Mouse (Mus musculus): ENCODE results near the gene Spsb3. TPM values are rescaled to one million over a fixed set of nuclear protein-coding genes. Genes with fewer than 3 reads are reported as not detected.
A peak's percentile ranks its signal among the peaks of the same experiment; 100 is the strongest.

Gene Spsb3
- total and polyA plus RNA-seq, 3 experiments = 30.2 to 34.5 TPM; not detected in 1

GRCm38 (mm10) chr17:24848600-24849031, 37.8 kb upstream of the Spsb3 start:
- Histone ChIP-seq H3K4me1 (ENCODE audit: control insufficient read depth in 1 of 2, insufficient read depth in 2 of 2, low read length in 2 of 2) (peaks cover 0 to 15% of the 10 kb centered on the region in 2 experiments; a peak in 2 of 4 replicates), H3K36me3 (ENCODE audit: control insufficient read depth in 1 of 2, insufficient read depth in 2 of 2, low read length in 2 of 2) (peaks cover 0 to 13% of the 10 kb centered on the region in 2 experiments; a peak in 2 of 4 replicates), H3K9me3 (replicated peaks; ENCODE audit: insufficient read depth, low read length) (no peaks in the 10 kb centered on the region), H3K27me3 (ENCODE audit: control insufficient read depth in 1 of 2, insufficient read depth in 2 of 2, low read length in 2 of 2) (no peaks in the 10 kb centered on the region), H3K79me2 (ENCODE audit: control insufficient read depth, insufficient read depth, low read length, poor library complexity) (peaks cover 3% of the 10 kb centered on the region; the same call in 1 of the 2 replicates), H3K9ac (ENCODE audit: control insufficient read depth, low read depth, low read length, poor library complexity, severe bottlenecking) (peak overlapping the region; percentile 6), H3K4me3 (ENCODE audit: control insufficient read depth in 1 of 2, insufficient read depth in 1 of 2, low read depth in 2 of 2, low read length in 2 of 2) (peak overlapping the region in 1 of 2 experiments; percentile 81; a peak in 2 of 4 replicates), H3K27ac (ENCODE audit: control insufficient read depth, low read depth, low read length) (peak overlapping the region; percentile 52)
- peak; percentile 59 for DNase-seq (ENCODE audit: low read depth, low spot score)
- TF ChIP-seq POLR2AphosphoS2 (IDR thresholded peaks at IDR 0.05; ENCODE audit: low read length) = no peak
- peak; percentile 43; the same call in 1 of the 2 replicates for TF ChIP-seq MXI1 (IDR thresholded peaks at IDR 0.05; ENCODE audit: low read depth, low read length)
- peak; percentile 34; the same call in 1 of the 2 replicates for TF ChIP-seq GATA1 (IDR thresholded peaks at IDR 0.05; ENCODE audit: low read depth, low read length)

DNA sequence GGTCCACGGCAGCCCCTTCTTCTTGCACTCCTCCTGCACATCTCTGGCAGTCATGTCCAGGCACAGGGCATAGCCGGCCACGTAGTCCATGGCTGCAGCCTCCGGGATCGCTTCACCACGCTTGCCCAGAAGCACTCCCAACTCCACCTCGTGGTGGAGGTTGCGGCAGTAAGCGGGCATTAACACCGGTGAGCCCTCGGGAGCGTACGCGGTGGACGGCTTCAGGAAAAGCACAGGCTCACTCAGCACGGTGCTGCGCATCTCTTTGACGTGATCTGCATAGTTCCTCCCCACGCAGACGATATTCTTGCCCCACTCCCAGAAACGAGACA, 36.7 kb upstream of the Spsb3 start:
- peaks cover 0 to 13% of the 10 kb centered on the region in 2 experiments; a peak in 2 of 4 replicates for H3K36me3 ChIP-seq (ENCODE audit: control insufficient read depth in 1 of 2, insufficient read depth in 2 of 2, low read length in 2 of 2)
- DNase-seq (ENCODE audit: low read depth, low spot score) = no peak
- H3K27me3 ChIP-seq (ENCODE audit: control insufficient read depth in 1 of 2, insufficient read depth in 2 of 2, low read length in 2 of 2) = no peaks in the 10 kb centered on the region
- H3K4me3 ChIP-seq (ENCODE audit: control insufficient read depth in 1 of 2, insufficient read depth in 1 of 2, low read depth in 2 of 2, low read length in 2 of 2) = peak overlapping the region; percentile 64 to 81
- no peaks in the 10 kb centered on the region for H3K9me3 ChIP-seq (replicated peaks; ENCODE audit: insufficient read depth, low read length)
- peaks cover 0 to 15% of the 10 kb centered on the region in 2 experiments; a peak in 2 of 4 replicates for H3K4me1 ChIP-seq (ENCODE audit: control insufficient read depth in 1 of 2, insufficient read depth in 2 of 2, low read length in 2 of 2)
- peaks cover 3% of the 10 kb centered on the region; the same call in 1 of the 2 replicates for H3K79me2 ChIP-seq (ENCODE audit: control insufficient read depth, insufficient read depth, low read length, poor library complexity)
- H3K27ac ChIP-seq (ENCODE audit: control insufficient read depth, low read depth, low read length) = peak overlapping the region; percentile 63
- H3K9ac ChIP-seq (ENCODE audit: control insufficient read depth, low read depth, low read length, poor library complexity, severe bottlenecking) = peak overlapping the region; percentile 67
- TF ChIP-seq EP300 (IDR thresholded peaks at IDR 0.05; ENCODE audit: low read depth in 1 of 2, low read length in 2 of 2) = no peak
- TF ChIP-seq ZMIZ1 (IDR thresholded peaks at IDR 0.05; ENCODE audit: low read depth, low read length) = 0 out of 2 replicates have a peak, but pooled peaks have one; percentile 52
- no peak for TF ChIP-seq GATA1 (IDR thresholded peaks at IDR 0.05; ENCODE audit: low read depth, low read length)
- no peak for TF ChIP-seq MEF2A (IDR thresholded peaks at IDR 0.05; ENCODE audit: extremely low read depth, insufficient replicate concordance, low read depth, low read length, poor library complexity, severe bottlenecking)
- no peak for TF ChIP-seq CHD2 (IDR thresholded peaks at IDR 0.05; ENCODE audit: low read length)
- 0 out of 2 replicates have a peak, but pooled peaks have one; percentile 15 for TF ChIP-seq POLR2AphosphoS5 (IDR thresholded peaks at IDR 0.05; ENCODE audit: borderline replicate concordance, low read depth, low read length)
- no peak; a peak in 1 of 4 replicates for TF ChIP-seq POLR2A (IDR thresholded peaks at IDR 0.05; ENCODE audit: control insufficient read depth in 1 of 2, insufficient read depth in 1 of 2, low read depth in 1 of 2, low read length in 2 of 2, poor library complexity in 1 of 2)
- no peak for TF ChIP-seq RAD21 (IDR thresholded peaks at IDR 0.05; ENCODE audit: low read depth, low read length)
- TF ChIP-seq NELFE (IDR thresholded peaks at IDR 0.05; ENCODE audit: low read depth, low read length) = no peak
- no peak for TF ChIP-seq ETS1 (IDR thresholded peaks at IDR 0.05; ENCODE audit: low read depth, low read length)
- TF ChIP-seq ZKSCAN1 (IDR thresholded peaks at IDR 0.05; ENCODE audit: low read depth, low read length) = no peak
- TF ChIP-seq ZNF384 (IDR thresholded peaks at IDR 0.05; ENCODE audit: low read depth, low read length) = no peak
- TF ChIP-seq NRF1 (IDR thresholded peaks at IDR 0.05; ENCODE audit: insufficient read depth, low read depth, low read length, poor library complexity, severe bottlenecking) = peak; percentile 50; the same call in 1 of the 2 replicates
- 0 out of 6 replicates have a peak, but pooled peaks of 1 of the 3 experiments have one; percentile 11 for TF ChIP-seq CTCF (IDR thresholded peaks at IDR 0.05 in 2 of 3, conservative IDR thresholded peaks at IDR 0.05 in 1 of 3; ENCODE audit: control insufficient read depth in 1 of 3, insufficient read depth in 1 of 3, low read depth in 2 of 3, low read length in 3 of 3, poor library complexity in 1 of 3, severe bottlenecking in 1 of 3)
- TF ChIP-seq MAX (IDR thresholded peaks at IDR 0.05; ENCODE audit: low read length) = peak; percentile 73
- 0 out of 2 replicates have a peak, but pooled peaks have one; percentile 53 for TF ChIP-seq CHD1 (IDR thresholded peaks at IDR 0.05; ENCODE audit: low read depth, low read length)
- peak; percentile 72; the same call in 1 of the 2 replicates for TF ChIP-seq HCFC1 (IDR thresholded peaks at IDR 0.05; ENCODE audit: low read depth, low read length)
- TF ChIP-seq BHLHE40 (IDR thresholded peaks at IDR 0.05; ENCODE audit: borderline replicate concordance, low read depth, low read length) = 0 out of 2 replicates have a peak, but pooled peaks have one; percentile 41
- TF ChIP-seq POLR2AphosphoS2 (IDR thresholded peaks at IDR 0.05; ENCODE audit: low read length) = no peak
- TF ChIP-seq SMC3 (IDR thresholded peaks at IDR 0.05; ENCODE audit: low read depth, low read length) = no peak
- TF ChIP-seq MXI1 (IDR thresholded peaks at IDR 0.05; ENCODE audit: low read depth, low read length) = peak; percentile 81
- no peak for TF ChIP-seq RCOR1 (IDR thresholded peaks at IDR 0.05; ENCODE audit: low read depth, low read length)
- TF ChIP-seq MAZ (IDR thresholded peaks at IDR 0.05; ENCODE audit: low read depth, low read length) = 0 out of 2 replicates have a peak, but pooled peaks have one; percentile 67
- TF ChIP-seq TAL1 (IDR thresholded peaks at IDR 0.05; ENCODE audit: low read length) = no peak
- no peak for TF ChIP-seq TBP (IDR thresholded peaks at IDR 0.05; ENCODE audit: low read depth, low read length)
- TF ChIP-seq MYB (IDR thresholded peaks at IDR 0.05; ENCODE audit: low read depth, low read length) = no peak
- no peak for TF ChIP-seq TCF12 (IDR thresholded peaks at IDR 0.05; ENCODE audit: low read depth, low read length)
- TF ChIP-seq USF1 (IDR thresholded peaks at IDR 0.05; ENCODE audit: low read depth, low read length) = no peak
- TF ChIP-seq E2F4 (IDR thresholded peaks at IDR 0.05; ENCODE audit: borderline replicate concordance, low read depth, low read length) = no peak
- TF ChIP-seq MYC (IDR thresholded peaks at IDR 0.05; ENCODE audit: low read depth, low read length) = peak; percentile 89
